Mouse (Mus musculus): ENCODE data around the gene Vav2.

Vav2 gene

GRCm38 (mm10) chr2:27232376-27232775, 194.5 kb downstream of the Vav2 start:
- Histone ChIP-seq H3K9me3 (ENCODE audit: low read length) (no peaks in the 10 kb centered on the region), H3K4me3 (replicated peaks; ENCODE audit: low read length) (no peak overlapping the region), H3K36me3 (ENCODE audit: insufficient read depth, low read length) (no peaks in the 10 kb centered on the region), H3K4me1 (replicated peaks; ENCODE audit: low read depth, low read length) (no peaks in the 10 kb centered on the region), H3K27me3 (ENCODE audit: insufficient read depth, low read length) (peaks cover 3% of the 10 kb centered on the region; the same call in 1 of the 2 replicates)
- TF ChIP-seq CTCF (conservative IDR thresholded peaks at IDR 0.05; ENCODE audit: low read length) (no peak), POU5F1 (IDR thresholded peaks at IDR 0.05; ENCODE audit: borderline replicate concordance, low read length) (no peak), NANOG (IDR thresholded peaks at IDR 0.05; ENCODE audit: borderline replicate concordance, low read length) (no peak)

DNA sequence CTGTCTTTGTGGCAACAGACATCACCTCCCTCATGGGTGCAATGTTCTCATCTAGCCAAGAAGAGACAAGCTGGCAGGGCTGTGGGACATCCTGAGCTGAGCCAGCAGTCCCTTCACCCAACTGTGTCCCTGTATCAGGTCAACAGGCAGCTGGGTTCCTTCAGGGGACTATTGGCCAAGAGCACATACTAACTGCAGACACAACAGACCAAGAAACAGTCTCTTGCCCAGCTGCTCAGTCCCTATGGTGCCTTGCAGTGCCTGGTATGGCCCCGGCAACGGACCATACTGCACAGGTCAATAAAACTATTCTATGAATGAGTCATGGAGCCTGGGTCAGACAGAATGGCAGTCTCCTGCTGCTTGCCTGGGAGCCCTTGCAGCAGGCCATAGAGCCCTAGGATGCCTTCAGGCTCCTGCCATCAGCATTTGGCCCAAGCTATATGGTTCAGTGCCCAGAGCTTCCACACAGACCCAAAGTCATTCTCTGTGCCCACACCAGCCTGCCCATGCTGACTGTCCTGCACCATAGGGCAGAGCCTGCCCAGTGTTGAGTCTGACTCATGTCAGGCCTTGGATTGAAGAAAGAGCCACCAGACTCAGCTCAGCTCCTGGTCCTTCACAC, 197.2 kb downstream of the Vav2 start:
- Histone ChIP-seq H3K4me1 (replicated peaks; ENCODE audit: low read depth, low read length) (no peaks in the 10 kb centered on the region), H3K27me3 (ENCODE audit: insufficient read depth, low read length) (no peaks in the 10 kb centered on the region), H3K36me3 (ENCODE audit: insufficient read depth, low read length) (no peaks in the 10 kb centered on the region), H3K9me3 (ENCODE audit: low read length) (peaks cover 17% of the 10 kb centered on the region), H3K4me3 (replicated peaks; ENCODE audit: low read length) (no peak overlapping the region)
- TF ChIP-seq NANOG (IDR thresholded peaks at IDR 0.05; ENCODE audit: borderline replicate concordance, low read length) (no peak), CTCF (conservative IDR thresholded peaks at IDR 0.05; ENCODE audit: low read length) (no peak), POU5F1 (IDR thresholded peaks at IDR 0.05; ENCODE audit: borderline replicate concordance, low read length) (no peak)

GRCm38 (mm10) chr2:27228809-27229480, 197.9 kb downstream of the Vav2 start:
- H3K9me3 ChIP-seq (ENCODE audit: low read length): peaks cover 23% of the 10 kb centered on the region
- H3K27me3 ChIP-seq (ENCODE audit: insufficient read depth, low read length): no peaks in the 10 kb centered on the region
- no peaks in the 10 kb centered on the region for H3K4me1 ChIP-seq (replicated peaks; ENCODE audit: low read depth, low read length)
- H3K36me3 ChIP-seq (ENCODE audit: insufficient read depth, low read length): no peaks in the 10 kb centered on the region
- TF ChIP-seq NANOG (IDR thresholded peaks at IDR 0.05; ENCODE audit: borderline replicate concordance, low read length) (no peak), POU5F1 (IDR thresholded peaks at IDR 0.05; ENCODE audit: borderline replicate concordance, low read length) (no peak), CTCF (conservative IDR thresholded peaks at IDR 0.05; ENCODE audit: low read length) (no peak)
- H3K4me3 ChIP-seq (replicated peaks; ENCODE audit: low read length): no peak overlapping the region

DNA sequence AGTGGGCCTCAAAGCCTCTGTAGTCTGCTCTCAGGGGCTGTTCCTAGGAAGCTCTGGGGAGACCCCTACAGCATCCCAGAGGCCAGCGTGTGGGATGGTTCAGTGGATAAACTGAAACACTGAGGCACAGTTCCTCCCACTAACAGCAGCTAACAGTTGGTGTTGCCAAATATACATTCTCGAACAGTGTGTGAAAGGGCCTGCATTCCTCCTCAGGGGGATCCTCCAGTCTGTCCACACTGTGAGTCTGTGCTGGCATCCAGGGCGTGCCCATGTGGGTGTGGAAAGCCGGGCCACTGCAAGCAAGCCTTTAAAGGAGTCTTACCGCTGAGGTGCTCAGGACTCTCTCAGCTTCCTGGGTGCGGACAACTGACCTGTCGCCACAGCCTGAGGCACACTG, 200.3 kb downstream of the Vav2 start:
- Histone ChIP-seq H3K9me3 (ENCODE audit: low read length) (peaks cover 25% of the 10 kb centered on the region), H3K4me3 (replicated peaks; ENCODE audit: low read length) (no peak overlapping the region), H3K4me1 (replicated peaks; ENCODE audit: low read depth, low read length) (no peaks in the 10 kb centered on the region), H3K27me3 (ENCODE audit: insufficient read depth, low read length) (no peaks in the 10 kb centered on the region), H3K36me3 (ENCODE audit: insufficient read depth, low read length) (no peaks in the 10 kb centered on the region)
- TF ChIP-seq CTCF (conservative IDR thresholded peaks at IDR 0.05; ENCODE audit: low read length) (no peak), NANOG (IDR thresholded peaks at IDR 0.05; ENCODE audit: borderline replicate concordance, low read length) (no peak), POU5F1 (IDR thresholded peaks at IDR 0.05; ENCODE audit: borderline replicate concordance, low read length) (no peak)

DNA sequence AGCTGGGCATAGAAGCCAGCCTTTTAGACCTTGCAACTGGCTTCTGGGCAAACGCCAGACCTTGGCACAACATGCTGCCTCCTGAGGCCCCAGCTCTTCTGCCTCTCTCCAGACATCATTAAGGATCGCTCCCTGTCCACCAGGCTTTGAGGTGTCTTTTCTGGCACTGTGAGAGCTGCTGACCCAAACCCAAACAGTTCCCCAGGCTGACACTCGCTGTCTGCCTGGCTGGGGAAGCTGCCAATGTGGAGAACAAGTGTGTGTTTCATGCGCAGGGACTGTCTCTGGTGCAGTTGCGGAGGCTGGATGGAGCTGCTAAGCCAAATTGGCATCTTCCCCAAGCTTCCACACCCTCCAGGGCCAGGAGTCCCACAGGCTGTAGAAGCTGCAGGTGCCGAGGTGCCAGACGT, 203.8 kb downstream of the Vav2 start:
- no peak overlapping the region for H3K4me3 ChIP-seq (replicated peaks; ENCODE audit: low read length)
- no peaks in the 10 kb centered on the region for H3K27me3 ChIP-seq (ENCODE audit: insufficient read depth, low read length)
- H3K36me3 ChIP-seq (ENCODE audit: insufficient read depth, low read length): no peaks in the 10 kb centered on the region
- TF ChIP-seq NANOG (IDR thresholded peaks at IDR 0.05; ENCODE audit: borderline replicate concordance, low read length): no peak
- H3K4me1 ChIP-seq (replicated peaks; ENCODE audit: low read depth, low read length): no peaks in the 10 kb centered on the region
- peaks cover 27% of the 10 kb centered on the region for H3K9me3 ChIP-seq (ENCODE audit: low read length)

DNA sequence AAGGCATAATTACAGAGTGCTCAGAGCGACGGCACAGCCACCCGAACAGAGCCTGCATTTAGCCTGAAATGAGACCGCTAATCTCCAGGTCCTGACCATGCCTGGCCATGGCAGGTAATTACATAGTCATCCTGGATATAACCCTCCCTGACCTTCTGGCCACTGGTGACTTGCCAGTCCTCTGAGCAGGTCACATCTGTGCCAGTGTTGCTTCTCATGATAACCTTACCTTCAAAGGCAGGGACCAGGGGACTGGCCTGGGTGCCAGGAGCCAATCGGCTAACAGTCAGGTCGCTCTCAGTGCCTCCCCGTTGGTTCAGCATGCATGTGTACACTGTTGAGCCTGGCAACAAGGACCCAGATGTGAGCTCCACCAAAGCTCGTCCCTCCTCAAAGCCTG, 208.3 kb downstream of the Vav2 start:
- Histone ChIP-seq H3K27me3 (ENCODE audit: insufficient read depth, low read length) (no peaks in the 10 kb centered on the region), H3K9me3 (ENCODE audit: low read length) (0 out of 2 replicates have a peak, but pooled peaks cover 3% of the 10 kb centered on the region), H3K4me3 (replicated peaks; ENCODE audit: low read length) (no peak overlapping the region), H3K36me3 (ENCODE audit: insufficient read depth, low read length) (no peaks in the 10 kb centered on the region), H3K4me1 (replicated peaks; ENCODE audit: low read depth, low read length) (no peaks in the 10 kb centered on the region)
- TF ChIP-seq CTCF (conservative IDR thresholded peaks at IDR 0.05; ENCODE audit: low read length) (no peak), NANOG (IDR thresholded peaks at IDR 0.05; ENCODE audit: borderline replicate concordance, low read length) (no peak), POU5F1 (IDR thresholded peaks at IDR 0.05; ENCODE audit: borderline replicate concordance, low read length) (no peak)

DNA sequence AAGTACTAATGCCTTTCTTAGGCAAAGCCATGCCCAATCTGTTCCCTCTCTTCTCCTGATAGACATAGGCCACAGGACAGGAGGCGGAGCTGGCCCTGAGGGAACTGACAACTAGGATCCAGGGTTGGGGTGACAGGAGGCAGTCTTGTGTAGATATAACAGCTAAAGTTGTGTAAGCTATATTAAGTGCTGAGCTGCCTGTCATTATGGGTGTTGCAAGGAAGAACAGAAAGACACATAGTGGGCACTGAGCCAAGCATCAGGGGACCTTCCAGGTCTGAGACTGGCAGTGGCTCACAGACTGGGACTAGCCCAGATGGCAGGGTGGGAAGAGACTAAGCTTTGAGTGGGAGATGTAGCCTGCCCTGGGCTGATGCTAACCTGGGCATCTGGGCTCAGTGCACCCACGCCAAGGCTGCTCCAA, 208.7 kb downstream of the Vav2 start:
- H3K36me3 ChIP-seq (ENCODE audit: insufficient read depth, low read length): no peaks in the 10 kb centered on the region
- 0 out of 2 replicates have a peak, but pooled peaks cover 3% of the 10 kb centered on the region for H3K9me3 ChIP-seq (ENCODE audit: low read length)
- TF ChIP-seq POU5F1 (IDR thresholded peaks at IDR 0.05; ENCODE audit: borderline replicate concordance, low read length): no peak
- TF ChIP-seq NANOG (IDR thresholded peaks at IDR 0.05; ENCODE audit: borderline replicate concordance, low read length): no peak
- no peak for TF ChIP-seq CTCF (conservative IDR thresholded peaks at IDR 0.05; ENCODE audit: low read length)
- H3K4me3 ChIP-seq (replicated peaks; ENCODE audit: low read length): no peak overlapping the region
- H3K27me3 ChIP-seq (ENCODE audit: insufficient read depth, low read length): no peaks in the 10 kb centered on the region
- H3K4me1 ChIP-seq (replicated peaks; ENCODE audit: low read depth, low read length): no peaks in the 10 kb centered on the region

- Histone ChIP-seq H3K36me3 (ENCODE audit: insufficient read depth, low read length) (no peaks in the 10 kb centered on the region), H3K9me3 (ENCODE audit: low read length) (0 out of 2 replicates have a peak, but pooled peaks cover 3% of the 10 kb centered on the region), H3K4me1 (replicated peaks; ENCODE audit: low read depth, low read length) (peaks cover 5% of the 10 kb centered on the region), H3K27me3 (ENCODE audit: insufficient read depth, low read length) (0 out of 2 replicates have a peak, but pooled peaks cover 2% of the 10 kb centered on the region), H3K4me3 (replicated peaks; ENCODE audit: low read length) (no peak overlapping the region)
- TF ChIP-seq NANOG (IDR thresholded peaks at IDR 0.05; ENCODE audit: borderline replicate concordance, low read length) (no peak), POU5F1 (IDR thresholded peaks at IDR 0.05; ENCODE audit: borderline replicate concordance, low read length) (no peak), CTCF (conservative IDR thresholded peaks at IDR 0.05; ENCODE audit: low read length) (no peak)
These were observed 211.3 kb downstream of the Vav2 start for GRCm38 (mm10) chr2:27215537-27215936.
